Mouse (Mus musculus) adrenal gland, postnatal 25 days (tissue): ENCODE data around the gene Mep1a. TPM values are rescaled to one million over a fixed set of nuclear protein-coding genes. Genes with fewer than 3 reads are reported as not detected.
"Not testable (repeated sequence)": the region's sequence is repeated elsewhere in the genome, so short reads cannot be mapped to it uniquely, and the experiment has no call there.

Source experiments
- DNase-seq: peaks from one replicate; pipeline ENCODE4 v3.0.0; 2021; ENCODE audit warnings: mixed read lengths
- long read RNA-seq: library from polyadenylated mRNA; stranded (forward); transcript quantifications from one replicate; pipeline ENCODE4 v2.0.0, GENCODE M21; 2021
- total RNA-seq: library from RNA; stranded (reverse); gene quantifications from 2 replicates; pipeline ENCODE4 v1.2.3, GENCODE M21; 2021

Gene Mep1a
- total RNA-seq = not detected in 2 replicates
- long read RNA-seq = 0 reads

GRCm38 (mm10) chr17:43502592-43502991 lies at the start of gene Mep1a:
Mep1a (minus strand) TSS chr17:43502812.
- no peak for DNase-seq

- DNase-seq = no peak
Observed at GRCm38 (mm10) chr17:43551122-43551630, 48.6 kb upstream of the Mep1a start.

GRCm38 (mm10) chr17:43544040-43544439 lies 41.4 kb upstream of the Mep1a start:
- DNase-seq = no peak

GRCm38 (mm10) chr17:43543539-43543938 lies 40.9 kb upstream of the Mep1a start, which contains the start of gene Ankrd66:
Ankrd66 (minus strand) TSS chr17:43543639.
- no peak for DNase-seq

- no peak for DNase-seq
Observed at GRCm38 (mm10) chr17:43538767-43539166, 36.2 kb upstream of the Mep1a start.

- DNase-seq = not testable (repeated sequence)
Observed at GRCm38 (mm10) chr17:43536841-43537240, 34.2 kb upstream of the Mep1a start.

GRCm38 (mm10) chr17:43534362-43535222 lies 32.0 kb upstream of the Mep1a start:
- peak; percentile 16 for DNase-seq

GRCm38 (mm10) chr17:43531192-43531591 lies 28.6 kb upstream of the Mep1a start:
- DNase-seq = no peak

- DNase-seq = peak; percentile 3
Observed at GRCm38 (mm10) chr17:43530507-43530906, 27.9 kb upstream of the Mep1a start.

GRCm38 (mm10) chr17:43520166-43520565 lies 17.6 kb upstream of the Mep1a start:
- no peak for DNase-seq

GRCm38 (mm10) chr17:43518644-43519409 lies 16.2 kb upstream of the Mep1a start:
- peak; percentile 63 for DNase-seq

- no peak for DNase-seq
Observed at GRCm38 (mm10) chr17:43510782-43511181, 8.2 kb upstream of the Mep1a start.

GRCm38 (mm10) chr17:43504594-43504934 lies 2.0 kb upstream of the Mep1a start:
- no peak for DNase-seq

GRCm38 (mm10) chr17:43503861-43504593 lies 1.4 kb upstream of the Mep1a start:
- DNase-seq = no peak

- no peak for DNase-seq
Observed at GRCm38 (mm10) chr17:43501631-43502030, 981 bp downstream of the Mep1a start.

GRCm38 (mm10) chr17:43501223-43501622 lies 1.4 kb downstream of the Mep1a start:
- DNase-seq = no peak

GRCm38 (mm10) chr17:43500513-43500912 lies 2.1 kb downstream of the Mep1a start:
- no peak for DNase-seq

- DNase-seq = no peak
Observed at GRCm38 (mm10) chr17:43497521-43497920, 5.1 kb downstream of the Mep1a start.

GRCm38 (mm10) chr17:43495502-43495901 lies 7.1 kb downstream of the Mep1a start:
- no peak for DNase-seq

- not testable (repeated sequence) for DNase-seq
Observed at GRCm38 (mm10) chr17:43490371-43490770, 12.2 kb downstream of the Mep1a start.

- DNase-seq = no peak
Observed at GRCm38 (mm10) chr17:43488439-43489151, 14.0 kb downstream of the Mep1a start.

- DNase-seq = no peak
Observed at GRCm38 (mm10) chr17:43485982-43486381, 16.6 kb downstream of the Mep1a start.
